Mouse (Mus musculus): ENCODE measurements around the gene Trib2.

DNA sequence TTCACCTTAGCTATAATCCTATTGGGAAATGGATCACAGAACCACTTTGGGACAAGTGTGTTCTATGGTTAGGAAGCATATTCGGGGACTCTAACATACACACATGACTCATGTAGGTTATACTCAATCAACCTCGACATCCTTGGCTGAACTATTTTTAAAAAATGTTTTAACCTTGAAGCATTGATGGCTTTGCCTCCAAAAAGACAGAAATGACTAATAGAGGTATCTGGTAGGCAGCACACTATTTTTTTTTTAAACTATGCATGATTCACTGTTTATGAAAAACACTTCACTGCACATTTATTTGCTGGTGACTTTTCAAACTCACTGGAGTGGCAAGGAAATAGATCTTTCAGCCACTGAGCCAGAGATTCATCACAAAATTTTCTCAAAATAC lies 21.5 kb upstream of the Trib2 start:
- TF ChIP-seq POLR2A (IDR thresholded peaks at IDR 0.05; ENCODE audit: extremely low read depth, insufficient read depth, low read length) (no peak), CTCF (IDR thresholded peaks at IDR 0.05; ENCODE audit: low read depth, low read length) (no peak)

All from liver, adult 2 months (tissue).